ENCODE assay signal across 30 mouse cellular contexts in the genomic region with DNA sequence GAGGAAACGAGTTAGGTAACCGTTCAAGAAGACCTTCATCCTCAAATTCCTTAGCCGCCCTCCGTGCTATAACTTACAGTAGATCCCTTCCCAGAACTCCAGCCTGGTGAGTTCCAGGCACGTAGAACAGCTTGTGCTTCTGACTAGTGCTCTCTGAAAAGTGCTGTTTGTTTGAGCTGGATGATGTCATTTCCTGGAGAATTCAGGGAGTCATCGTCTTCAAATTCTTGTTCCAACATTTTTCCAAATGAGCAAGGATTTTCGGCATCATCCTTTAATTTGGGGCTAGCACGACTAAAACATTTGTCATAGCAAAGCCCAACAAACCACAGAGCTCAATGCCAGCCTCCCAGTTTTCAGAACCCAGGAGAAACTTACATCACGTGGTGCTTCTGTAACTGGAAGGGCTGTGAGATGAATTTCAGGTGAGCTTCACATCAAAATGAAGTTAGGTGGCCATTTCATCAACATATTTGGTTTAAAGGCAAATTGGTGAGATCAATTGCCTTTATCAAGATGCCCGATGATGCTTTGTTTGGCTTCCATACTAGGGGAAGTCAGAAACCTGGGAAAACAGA.
DNase-seq lines count a peak whose midpoint lies in the region; TF ChIP-seq lines count a peak whose summit lies in the region.
"Had no signal": no experiment of that assay in that cellular context is flagged by ENCODE, and none has a peak within 500 bp of the region (broad histone marks: within the 10 kb centered on the region; RNA-seq: fewer than 3 reads in every experiment).

No protein-coding gene starts in this region.

- DNase-seq in layer of hippocampus, adult 2 months (ENCODE audit: low spot score in 2 of 2), result no peak
- no peak for DNase-seq in layer of hippocampus, adult 9-10 months (ENCODE audit: low spot score)
- no peak for DNase-seq in spleen, adult 2 months (ENCODE audit: low read depth in 1 of 2, low spot score in 2 of 2)
- no peak for DNase-seq in spleen, postnatal 36 days (ENCODE audit: low spot score in 2 of 2)
- peak; percentile 30 for DNase-seq in Muller cell, postnatal 12 days (ENCODE audit: inconsistent ontology term)
- peak; percentile 35 for DNase-seq in skeletal muscle tissue, adult 2 months (ENCODE audit: low read depth, low spot score)
- no peak for DNase-seq in cerebellum, postnatal 36 days
- no peak for DNase-seq in cerebellum, postnatal 4 days (ENCODE audit: low spot score in 2 of 2)
- DNase-seq: adrenal gland, postnatal 10 days; B cell, adult 2 months; cerebellum, adult 11 months; cerebellum, adult 9-10 months; gastrocnemius, postnatal 36 days; heart, adult 2 months; heart, postnatal 10 days; kidney, adult 18-20 months; kidney, postnatal 25 days; layer of hippocampus, postnatal 36 days; lung, postnatal 4 days had no signal

- 71% methylated on average over 10 of the region's 10 CpGs for WGBS in spleen, adult 2 months

- peak overlapping the region; percentile 68 for H3K27ac ChIP-seq in layer of hippocampus, adult 2 months
- no peak overlapping the region for H3K27ac ChIP-seq in spleen, adult 2 months (ENCODE audit: insufficient read depth, low read length)
- H3K27ac ChIP-seq: heart, adult 2 months; heart, embryonic 13.5 days; hindbrain, embryonic 15.5 days; kidney, embryonic 15.5 days; limb, embryonic 13.5 days; lung, embryonic 15.5 days; midbrain, embryonic 12.5 days; neural tube, embryonic 13.5 days; stomach, embryonic 15.5 days had no signal

- H3K4me1 ChIP-seq in spleen, adult 2 months (ENCODE audit: control insufficient read depth, insufficient read depth, insufficient read length), result no peaks in the 10 kb centered on the region; the same call in 1 of the 2 replicates
- H3K4me1 ChIP-seq: heart, embryonic 13.5 days; hindbrain, embryonic 15.5 days; kidney, embryonic 15.5 days; limb, embryonic 13.5 days; lung, embryonic 15.5 days; megakaryocyte, embryonic 14.5 days; midbrain, embryonic 12.5 days; neural tube, embryonic 13.5 days; stomach, embryonic 15.5 days had no signal

- no peaks in the 10 kb centered on the region for H3K27me3 ChIP-seq in spleen, adult 2 months (ENCODE audit: control insufficient read depth, insufficient read depth, low read length)
- H3K27me3 ChIP-seq: heart, embryonic 13.5 days; hindbrain, embryonic 15.5 days; kidney, embryonic 15.5 days; limb, embryonic 13.5 days; lung, embryonic 15.5 days; midbrain, embryonic 12.5 days; neural tube, embryonic 13.5 days; stomach, embryonic 15.5 days had no signal

- TF ChIP-seq CTCF in layer of hippocampus, adult 2 months (conservative IDR thresholded peaks at IDR 0.05), result no peak
- TF ChIP-seq CTCF in spleen, adult 2 months (IDR thresholded peaks at IDR 0.05; ENCODE audit: extremely low read depth, insufficient read depth, insufficient read length, insufficient replicate concordance), result no peak

- TF ChIP-seq POLR2A in spleen, adult 2 months (IDR thresholded peaks at IDR 0.05; ENCODE audit: low read depth, low read length), result no peak

- H3K36me3 ChIP-seq in spleen, adult 2 months (ENCODE audit: control insufficient read depth, insufficient read depth, low read length), result no peaks in the 10 kb centered on the region
- H3K36me3 ChIP-seq: G1E; heart, embryonic 13.5 days; hindbrain, embryonic 15.5 days; kidney, embryonic 15.5 days; limb, embryonic 13.5 days; lung, embryonic 15.5 days; midbrain, embryonic 12.5 days; neural tube, embryonic 13.5 days; stomach, embryonic 15.5 days had no signal

- no peak overlapping the region for H3K4me3 ChIP-seq in layer of hippocampus, adult 2 months
- H3K4me3 ChIP-seq in spleen, adult 2 months (ENCODE audit: extremely low read depth, insufficient read depth, insufficient read length), result peak overlapping the region; percentile 24; the same call in 1 of the 2 replicates
- H3K4me3 ChIP-seq: erythroblast, embryonic 14.5 days; heart, adult 2 months; heart, embryonic 13.5 days; hindbrain, embryonic 15.5 days; kidney, embryonic 15.5 days; limb, embryonic 13.5 days; lung, embryonic 15.5 days; megakaryocyte, embryonic 14.5 days; midbrain, embryonic 12.5 days; neural tube, embryonic 13.5 days; stomach, embryonic 15.5 days had no signal

Comparison
In these comparisons a context has a peak if more than half of its experiments do, and no peak if none do; other contexts are left out.
1. DNase-seq: peak in Muller cell, postnatal 12 days (single experiment) and skeletal muscle tissue, adult 2 months (single experiment); none in layer of hippocampus, adult 2 months (0 of 2), layer of hippocampus, adult 9-10 months (single experiment), spleen, adult 2 months (0 of 2), spleen, postnatal 36 days (0 of 2), cerebellum, postnatal 36 days (0 of 2) and cerebellum, postnatal 4 days (0 of 2).